Mouse (Mus musculus) CH12.LX (cell line): ENCODE data around the gene Alkbh3.

Source experiments
- CHD2 ChIP-seq: IDR thresholded peaks from 2 replicates; pipeline ENCODE4 v1.6.1; 2011; ENCODE audit warnings: low read length, improper control_type of control experiment
- CTCF ChIP-seq, 2 experiments: IDR thresholded peaks in 1 of 2; conservative IDR thresholded peaks in 1 of 2; 2 replicates each; pipeline ENCODE4 v1.5.1; 2011 to 2012; ENCODE audit warnings: low read depth in 2 of 2, low read length in 2 of 2, improper control_type of control experiment in 1 of 2, inconsistent platforms in 1 of 2, mild to moderate bottlenecking in 1 of 2, moderate library complexity in 1 of 2
- ETS1 ChIP-seq: conservative IDR thresholded peaks from 2 replicates; pipeline ENCODE4 v1.6.1; 2012; ENCODE audit warnings: low read depth, mild to moderate bottlenecking, inconsistent platforms, low read length, improper control_type of control experiment, moderate library complexity
- POLR2A ChIP-seq: IDR thresholded peaks from 2 replicates; pipeline ENCODE4 v1.6.1; 2011; ENCODE audit warnings: low read depth, mild to moderate bottlenecking, improper control_type of control experiment, low read length
- POLR2AphosphoS2 ChIP-seq: IDR thresholded peaks from 2 replicates; pipeline ENCODE4 v1.6.1; 2011; ENCODE audit warnings: low read depth, low read length, improper control_type of control experiment
- TCF12 ChIP-seq: IDR thresholded peaks from 2 replicates; pipeline ENCODE4 v1.6.1; 2014; ENCODE audit warnings: low read depth, mild to moderate bottlenecking, inconsistent platforms, low read length, improper control_type of control experiment
- UBTF ChIP-seq: IDR thresholded peaks from 2 replicates; pipeline ENCODE4 v1.6.1; 2012; ENCODE audit warnings: low read depth, mild to moderate bottlenecking, inconsistent platforms, low read length, improper control_type of control experiment, moderate library complexity
- USF1 ChIP-seq: IDR thresholded peaks from 2 replicates; pipeline ENCODE4 v1.6.1; 2014; ENCODE audit warnings: low read depth, mild to moderate bottlenecking, inconsistent platforms, low read length, improper control_type of control experiment
- ZMIZ1 ChIP-seq: IDR thresholded peaks from 2 replicates; pipeline ENCODE4 v1.6.1; 2012; ENCODE audit warnings: low read depth, mild to moderate bottlenecking, inconsistent platforms, low read length, improper control_type of control experiment

GRCm38 (mm10) chr2:93958216-93958615, 52.4 kb downstream of the Alkbh3 start:
- no peak for TF ChIP-seq CTCF (conservative IDR thresholded peaks at IDR 0.05 in 1 of 2, IDR thresholded peaks at IDR 0.05 in 1 of 2; ENCODE audit: low read depth in 2 of 2, low read length in 2 of 2)
- no peak for TF ChIP-seq POLR2A
- TF ChIP-seq CHD2: no peak
- TF ChIP-seq USF1: no peak
- no peak for TF ChIP-seq UBTF
- TF ChIP-seq TCF12: no peak
- no peak for TF ChIP-seq POLR2AphosphoS2
- TF ChIP-seq ETS1: no peak
- no peak for TF ChIP-seq ZMIZ1
